Mouse (Mus musculus): ENCODE data around the gene Rcor2.

Rcor2 gene

GRCm38 (mm10) chr19:7294098-7294876, 27.2 kb downstream of the Rcor2 start:
- no peak for DNase-seq (ENCODE audit: low spot score in 2 of 2)

- no peak for DNase-seq (ENCODE audit: low spot score in 2 of 2)
Measured at GRCm38 (mm10) chr19:7295071-7295658, 28.0 kb downstream of the Rcor2 start.

GRCm38 (mm10) chr19:7295959-7296358, 28.8 kb downstream of the Rcor2 start:
- no peak for DNase-seq (ENCODE audit: low spot score in 2 of 2)

- DNase-seq (ENCODE audit: low spot score in 2 of 2) = peak; percentile 72 to 81
Measured at GRCm38 (mm10) chr19:7299052-7299451, 31.9 kb downstream of the Rcor2 start.

DNA sequence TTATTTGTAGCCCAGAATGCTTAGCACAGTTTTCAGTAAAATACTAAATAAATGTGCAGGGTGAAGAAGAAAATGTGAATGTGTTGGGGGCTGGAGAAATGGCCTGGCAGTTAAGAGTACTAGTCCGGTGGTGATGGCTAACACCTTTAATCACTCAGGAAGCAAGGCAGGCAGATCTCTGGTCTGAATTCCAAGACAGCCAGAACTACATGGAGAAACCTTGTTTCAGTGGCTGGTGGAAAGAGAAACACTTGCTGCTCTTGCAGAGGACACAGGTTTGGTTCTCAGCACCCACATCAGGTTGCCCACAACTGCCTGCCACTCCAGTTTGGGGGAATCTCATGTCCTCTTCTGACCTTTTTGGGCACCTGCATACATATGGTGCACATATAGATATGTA, 33.0 kb downstream of the Rcor2 start:
- no peak for DNase-seq (ENCODE audit: low spot score in 2 of 2)

GRCm38 (mm10) chr19:7301647-7302492, 34.7 kb downstream of the Rcor2 start:
- no peak for DNase-seq (ENCODE audit: low spot score in 2 of 2)

DNA sequence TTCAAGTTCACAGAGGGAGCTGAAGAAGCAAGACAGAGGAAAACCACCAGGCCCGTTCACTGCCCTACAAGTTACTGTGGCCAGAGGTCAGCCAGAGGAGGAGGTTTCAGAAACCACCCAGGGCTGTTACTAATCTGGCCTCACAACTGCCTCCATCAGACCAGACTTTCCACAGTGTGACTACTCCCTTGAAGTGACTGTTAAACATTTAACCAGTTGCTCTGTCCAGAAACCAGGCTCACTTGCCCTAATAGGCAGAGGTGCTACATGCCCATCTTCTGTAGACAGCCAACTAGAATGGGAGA, 35.3 kb downstream of the Rcor2 start:
- no peak for DNase-seq (ENCODE audit: low spot score in 2 of 2)

DNA sequence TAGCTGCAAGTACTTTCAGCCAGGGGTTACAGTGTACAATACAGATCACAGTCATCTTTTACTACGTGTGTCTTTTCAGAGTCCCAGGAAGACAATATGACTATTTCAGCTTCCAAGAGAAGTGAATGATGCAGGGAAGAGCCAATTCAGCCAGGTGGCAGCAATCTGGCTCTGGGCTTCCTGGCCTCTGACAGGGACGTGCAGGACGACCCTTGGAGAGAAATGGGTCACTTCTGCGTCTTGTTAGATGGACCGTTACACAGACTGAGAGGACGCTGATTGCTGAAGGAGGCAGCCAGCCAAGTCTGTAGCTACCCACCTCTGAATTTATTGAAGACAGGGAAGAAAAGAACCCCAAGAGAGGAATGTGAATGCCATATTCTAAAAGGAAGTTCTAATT, 36.7 kb downstream of the Rcor2 start:
- DNase-seq (ENCODE audit: low spot score in 2 of 2) = no peak

- no peak for DNase-seq (ENCODE audit: low spot score in 2 of 2)
Measured at GRCm38 (mm10) chr19:7304801-7305200, 37.7 kb downstream of the Rcor2 start.

GRCm38 (mm10) chr19:7305380-7306310, 38.5 kb downstream of the Rcor2 start:
- no peak for DNase-seq (ENCODE audit: low spot score in 2 of 2)

- no peak for DNase-seq (ENCODE audit: low spot score in 2 of 2)
Measured at GRCm38 (mm10) chr19:7306968-7307367, 39.8 kb downstream of the Rcor2 start.

GRCm38 (mm10) chr19:7307995-7308770, 41.1 kb downstream of the Rcor2 start:
- no peak for DNase-seq (ENCODE audit: low spot score in 2 of 2)

DNA sequence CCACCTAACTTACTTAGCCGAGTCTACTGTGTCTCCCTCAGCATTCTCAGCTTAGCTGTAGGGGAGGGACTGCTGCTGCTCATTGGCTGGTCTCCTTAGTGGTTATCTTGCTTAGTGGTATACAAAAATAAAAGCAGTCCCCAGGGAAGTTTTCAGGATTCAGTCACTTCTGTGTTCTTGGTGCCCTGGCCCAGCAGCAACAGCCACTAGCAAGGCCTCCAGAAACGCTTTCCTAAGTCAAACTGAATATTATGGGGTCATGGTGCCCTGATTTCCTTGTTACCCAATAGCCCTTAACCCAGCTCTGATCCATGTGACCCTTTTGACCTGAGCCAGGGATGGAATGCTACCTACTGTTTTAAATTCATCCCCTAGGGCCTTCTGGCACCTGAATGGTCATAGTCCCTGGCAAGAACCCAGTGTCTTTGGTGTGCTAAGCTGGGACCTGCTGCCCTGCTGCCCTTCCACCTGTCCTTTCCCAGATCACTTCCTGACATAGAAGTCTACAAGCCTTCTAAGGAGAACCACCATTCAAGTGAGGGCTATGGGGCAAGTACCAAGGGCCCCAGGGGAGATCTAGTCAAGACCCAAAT, 42.7 kb downstream of the Rcor2 start:
- DNase-seq (ENCODE audit: low spot score in 2 of 2) = no peak

DNA sequence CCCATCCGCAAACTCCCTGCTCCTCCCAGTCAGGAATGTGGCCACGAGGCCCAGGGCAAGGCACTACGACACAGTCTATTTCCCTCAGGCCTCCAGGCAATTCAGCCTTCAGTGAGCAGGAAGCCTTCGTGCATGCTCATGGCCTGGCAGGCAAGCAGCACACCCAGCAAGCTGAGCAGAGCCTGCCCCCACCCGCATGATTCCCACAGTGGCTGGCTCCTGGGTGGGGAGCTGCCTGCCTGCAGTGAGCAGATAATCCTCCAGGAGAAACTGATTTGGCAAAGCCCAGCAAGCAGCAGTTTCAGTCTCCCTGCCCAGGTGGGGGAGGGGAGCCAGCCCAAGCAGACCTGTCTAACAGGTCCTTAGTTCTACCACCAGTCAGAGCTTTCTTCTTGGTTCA, 43.6 kb downstream of the Rcor2 start:
- DNase-seq (ENCODE audit: low spot score in 2 of 2) = peak in 1 of 2 experiments; percentile 58

GRCm38 (mm10) chr19:7311306-7311705, 44.2 kb downstream of the Rcor2 start:
- no peak for DNase-seq (ENCODE audit: low spot score in 2 of 2)

- DNase-seq (ENCODE audit: low spot score in 2 of 2) = no peak
Measured at GRCm38 (mm10) chr19:7313660-7314059, 46.5 kb downstream of the Rcor2 start.

- peak in 1 of 2 experiments; percentile 61 for DNase-seq (ENCODE audit: low spot score in 2 of 2)
Measured at GRCm38 (mm10) chr19:7314976-7315586, 48.0 kb downstream of the Rcor2 start.

GRCm38 (mm10) chr19:7315587-7315984, 48.5 kb downstream of the Rcor2 start:
- DNase-seq (ENCODE audit: low spot score in 2 of 2) = no peak

- DNase-seq (ENCODE audit: low spot score in 2 of 2) = no peak
Measured at GRCm38 (mm10) chr19:7316822-7317221, 49.7 kb downstream of the Rcor2 start.

DNA sequence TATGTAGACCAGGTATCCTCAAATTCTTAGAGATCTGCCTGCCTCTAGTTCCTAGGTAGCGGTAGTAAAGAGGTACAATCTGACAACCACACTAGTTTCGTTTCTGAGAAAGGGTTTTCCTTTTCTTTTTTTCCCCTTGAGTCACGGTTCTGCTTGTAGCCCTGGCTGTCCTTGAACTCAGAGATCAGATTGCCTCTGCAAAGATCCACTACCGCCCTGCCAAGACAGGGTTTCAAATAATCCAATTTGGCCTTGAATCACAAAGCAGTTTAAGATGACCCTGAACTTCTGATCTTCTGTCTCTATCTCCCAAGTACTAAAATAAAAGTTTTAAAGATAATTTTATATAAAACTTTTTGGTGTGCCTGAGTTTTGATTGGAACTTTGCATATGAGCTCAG, 50.6 kb downstream of the Rcor2 start:
- no peak for DNase-seq (ENCODE audit: low spot score in 2 of 2)
